Mouse (Mus musculus): ENCODE measurements around the gene Gm20532. TPM values are rescaled to one million over a fixed set of nuclear protein-coding genes. Genes with fewer than 3 reads are reported as not detected.
A peak's percentile ranks its signal among the peaks of the same experiment; 100 is the strongest.

Gene Gm20532
- polyA plus RNA-seq, 1 experiment from 2014 or later = not detected

DNA sequence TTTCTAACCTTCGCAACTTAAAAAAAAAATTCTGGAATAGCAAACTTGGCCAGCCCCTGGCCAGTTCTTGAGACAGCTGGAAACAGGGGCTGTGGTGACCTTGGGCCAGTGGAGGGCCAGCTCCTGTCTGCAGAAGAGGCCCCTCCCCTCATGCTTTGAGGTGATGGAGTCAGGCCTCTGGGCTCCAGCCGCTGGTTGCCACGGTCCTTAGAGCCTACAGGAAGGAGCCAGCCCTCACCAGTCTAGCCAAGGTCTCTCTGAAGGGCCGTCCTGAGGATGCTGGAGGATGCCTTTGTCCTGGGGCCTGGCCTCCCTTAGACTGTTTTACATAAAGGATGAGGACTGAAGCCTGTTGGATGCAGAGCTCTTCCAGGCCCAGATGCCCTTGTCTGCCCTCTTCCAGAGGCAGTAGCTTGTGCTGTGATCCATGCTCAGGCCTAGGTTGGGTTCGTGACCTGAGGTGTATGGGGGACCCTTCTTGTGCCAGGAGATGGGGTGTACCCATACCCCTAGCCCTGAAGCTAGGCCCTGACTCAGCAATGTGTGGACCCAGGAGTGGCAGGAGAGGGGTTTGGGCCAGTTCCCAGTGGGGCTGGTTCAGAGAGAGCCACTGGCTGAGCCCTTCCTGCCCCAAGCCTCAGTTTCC, 42.5 kb downstream of the Gm20532 start:
- H3K9me3 ChIP-seq (ENCODE audit: control insufficient read depth, low read length) = no peaks in the 10 kb centered on the region
- peaks cover 13% of the 10 kb centered on the region for H3K4me1 ChIP-seq (ENCODE audit: control insufficient read depth, insufficient read depth, low read length)
- ATAC-seq (ENCODE audit: low FRiP score) = peak; percentile 74
- peak; percentile 91 for DNase-seq (ENCODE audit: low spot score, missing footprints)
- peak overlapping the region; percentile 69 for H3K4me3 ChIP-seq (ENCODE audit: low read depth, low read length)
- WGBS = 18% methylated on average over 5 of the region's 5 CpGs
- H3K4me2 ChIP-seq = peak overlapping the region; percentile 96
- peak overlapping the region; percentile 59 for H3K27ac ChIP-seq (ENCODE audit: low read depth, low read length)
- no peaks in the 10 kb centered on the region for H3K27me3 ChIP-seq (ENCODE audit: control insufficient read depth, insufficient read depth, low read length)
- H3K9ac ChIP-seq (ENCODE audit: low read length) = peak overlapping the region; percentile 93
- H3K36me3 ChIP-seq (ENCODE audit: control insufficient read depth, insufficient read depth, low read length) = no peaks in the 10 kb centered on the region

DNA sequence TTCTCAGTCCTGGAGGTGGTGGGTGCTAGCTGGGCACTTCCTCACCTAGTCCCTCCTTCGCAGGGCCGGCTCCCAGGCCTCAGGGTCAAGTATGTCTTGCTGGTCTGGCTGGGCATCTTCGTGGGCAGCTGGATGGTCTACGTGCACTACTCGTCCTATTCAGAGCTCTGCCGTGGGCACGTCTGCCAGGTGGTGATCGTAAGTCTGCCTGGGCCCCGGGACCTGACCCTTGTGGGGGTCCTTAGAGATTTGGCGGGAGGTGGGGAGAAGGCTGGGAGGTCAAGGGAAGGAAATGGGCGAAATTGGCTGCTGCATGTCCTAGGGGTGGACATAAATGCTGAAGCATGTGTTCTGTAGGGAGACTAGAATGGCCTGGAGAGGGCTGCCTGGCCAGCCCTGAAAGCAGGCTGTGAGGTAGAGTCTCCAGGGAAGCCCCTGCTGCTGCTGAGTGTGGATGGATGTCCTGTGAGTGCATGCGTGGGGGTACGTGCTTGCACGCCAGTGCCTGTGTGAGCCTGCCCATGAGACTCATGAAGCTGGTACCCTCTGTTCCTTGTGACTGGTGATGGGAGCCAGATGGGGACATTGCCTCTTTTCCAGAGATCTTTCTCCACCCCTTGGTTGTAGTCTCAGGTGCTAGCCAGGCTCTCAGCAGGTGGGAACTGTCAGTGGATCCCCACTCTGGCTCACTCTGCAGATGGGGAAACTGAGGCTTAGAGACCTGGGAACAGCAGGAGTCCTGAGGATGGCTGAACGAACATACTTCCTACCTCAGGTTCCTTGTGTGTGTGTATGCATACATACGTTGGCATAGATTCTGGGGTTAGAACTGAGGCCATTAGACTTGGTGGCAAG, 46.3 kb downstream of the Gm20532 start:
- H3K27ac ChIP-seq (ENCODE audit: low read depth, low read length) = no peak overlapping the region
- ATAC-seq (ENCODE audit: low FRiP score) (no peak), DNase-seq (ENCODE audit: low spot score, missing footprints) (no peak)
- H3K27me3 ChIP-seq (ENCODE audit: control insufficient read depth, insufficient read depth, low read length) = no peaks in the 10 kb centered on the region
- H3K9ac ChIP-seq (ENCODE audit: low read length) = no peak overlapping the region
- peaks cover 23% of the 10 kb centered on the region for H3K36me3 ChIP-seq (ENCODE audit: control insufficient read depth, insufficient read depth, low read length)
- no peak overlapping the region for H3K4me3 ChIP-seq (ENCODE audit: low read depth, low read length)
- H3K4me1 ChIP-seq (ENCODE audit: control insufficient read depth, insufficient read depth, low read length) = peaks cover 14% of the 10 kb centered on the region
- H3K4me2 ChIP-seq = no peak overlapping the region
- 90% methylated on average over 16 of the region's 16 CpGs for WGBS
- no peaks in the 10 kb centered on the region for H3K9me3 ChIP-seq (ENCODE audit: control insufficient read depth, low read length)

DNA sequence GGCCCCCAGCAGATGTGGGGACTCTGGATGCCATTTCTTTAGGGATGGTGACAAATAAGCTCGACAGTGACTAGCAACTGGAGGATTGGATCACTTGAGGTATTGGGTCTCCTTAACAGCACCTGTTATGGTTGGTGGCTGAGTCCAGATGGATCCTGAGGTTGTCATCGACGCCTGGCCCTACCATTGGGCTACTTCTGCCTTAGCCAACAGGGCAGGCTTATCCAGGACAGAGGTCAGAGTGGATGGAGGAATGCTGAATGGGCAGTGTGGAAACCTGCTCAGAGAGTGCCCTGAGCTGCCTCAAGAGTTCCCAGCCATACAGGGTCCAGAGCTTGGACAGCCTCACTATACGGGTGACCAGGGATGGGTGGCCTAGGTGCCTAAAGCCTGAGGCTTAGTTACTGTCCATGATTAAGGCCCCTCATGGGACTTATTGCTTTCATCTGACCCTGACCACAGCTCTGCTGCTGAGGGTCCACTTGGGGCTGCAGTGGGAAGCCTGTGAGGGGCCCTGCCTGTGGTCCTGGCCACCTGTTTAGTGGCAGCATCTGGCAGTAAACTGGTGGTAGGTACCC, 47.6 kb downstream of the Gm20532 start:
- Histone ChIP-seq H3K4me2 (no peak overlapping the region), H3K36me3 (ENCODE audit: control insufficient read depth, insufficient read depth, low read length) (peaks cover 27% of the 10 kb centered on the region), H3K27ac (ENCODE audit: low read depth, low read length) (no peak overlapping the region), H3K4me1 (ENCODE audit: control insufficient read depth, insufficient read depth, low read length) (peaks cover 20% of the 10 kb centered on the region), H3K4me3 (ENCODE audit: low read depth, low read length) (no peak overlapping the region), H3K9ac (ENCODE audit: low read length) (no peak overlapping the region), H3K9me3 (ENCODE audit: control insufficient read depth, low read length) (no peaks in the 10 kb centered on the region), H3K27me3 (ENCODE audit: control insufficient read depth, insufficient read depth, low read length) (no peaks in the 10 kb centered on the region)
- DNase-seq (ENCODE audit: low spot score, missing footprints) (no peak), ATAC-seq (ENCODE audit: low FRiP score) (no peak)
- 70% methylated on average over 4 of the region's 4 CpGs for WGBS

DNA sequence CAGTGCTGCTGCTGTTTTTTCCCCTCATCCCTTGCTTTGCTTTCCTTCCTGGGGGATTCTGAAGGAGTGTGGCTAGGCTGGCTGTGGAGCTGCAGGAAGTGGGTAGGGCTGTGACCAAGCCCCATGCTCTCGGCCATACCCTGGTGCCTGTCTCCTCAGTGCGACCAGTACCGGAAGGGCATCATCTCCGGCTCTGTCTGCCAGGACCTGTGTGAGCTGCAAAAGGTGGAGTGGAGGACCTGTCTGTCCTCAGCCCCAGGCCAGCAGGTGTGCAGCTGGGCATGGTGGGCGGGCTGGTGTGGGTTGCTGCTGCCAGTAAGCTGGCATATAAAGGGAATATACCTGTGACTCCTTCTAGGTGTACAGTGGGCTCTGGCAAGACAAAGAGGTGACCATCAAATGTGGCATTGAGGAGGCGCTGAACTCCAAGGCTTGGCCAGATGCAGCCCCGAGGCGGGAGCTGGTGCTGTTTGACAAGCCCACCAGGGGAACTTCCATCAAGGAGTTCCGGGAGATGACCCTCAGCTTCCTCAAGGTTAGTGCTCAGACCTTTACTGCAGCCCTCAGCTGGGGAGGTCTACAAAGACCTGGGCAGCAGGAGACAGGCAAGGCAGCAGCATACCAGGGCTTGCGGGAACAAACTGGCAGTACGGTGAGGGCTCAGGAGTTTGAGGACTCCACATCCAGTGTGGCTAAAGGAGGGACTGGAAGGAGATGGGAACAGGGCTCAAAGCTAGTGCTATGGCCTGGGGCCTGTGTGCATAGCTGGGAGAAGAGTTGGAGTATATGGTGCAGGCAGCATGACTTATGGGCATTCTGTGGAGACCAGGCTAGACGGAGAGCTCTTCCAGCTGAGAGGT, 48.4 kb downstream of the Gm20532 start:
- Histone ChIP-seq H3K4me2 (no peak overlapping the region), H3K27me3 (ENCODE audit: control insufficient read depth, insufficient read depth, low read length) (no peaks in the 10 kb centered on the region), H3K9me3 (ENCODE audit: control insufficient read depth, low read length) (no peaks in the 10 kb centered on the region), H3K36me3 (ENCODE audit: control insufficient read depth, insufficient read depth, low read length) (peaks cover 27% of the 10 kb centered on the region), H3K27ac (ENCODE audit: low read depth, low read length) (peak overlapping the region; percentile 16; the same call in 1 of the 2 replicates), H3K4me1 (ENCODE audit: control insufficient read depth, insufficient read depth, low read length) (peaks cover 19% of the 10 kb centered on the region), H3K9ac (ENCODE audit: low read length) (no peak overlapping the region), H3K4me3 (ENCODE audit: low read depth, low read length) (no peak overlapping the region)
- ATAC-seq (ENCODE audit: low FRiP score) (no peak), DNase-seq (ENCODE audit: low spot score, missing footprints) (no peak)
- WGBS = 74% methylated on average over 12 of the region's 12 CpGs

DNA sequence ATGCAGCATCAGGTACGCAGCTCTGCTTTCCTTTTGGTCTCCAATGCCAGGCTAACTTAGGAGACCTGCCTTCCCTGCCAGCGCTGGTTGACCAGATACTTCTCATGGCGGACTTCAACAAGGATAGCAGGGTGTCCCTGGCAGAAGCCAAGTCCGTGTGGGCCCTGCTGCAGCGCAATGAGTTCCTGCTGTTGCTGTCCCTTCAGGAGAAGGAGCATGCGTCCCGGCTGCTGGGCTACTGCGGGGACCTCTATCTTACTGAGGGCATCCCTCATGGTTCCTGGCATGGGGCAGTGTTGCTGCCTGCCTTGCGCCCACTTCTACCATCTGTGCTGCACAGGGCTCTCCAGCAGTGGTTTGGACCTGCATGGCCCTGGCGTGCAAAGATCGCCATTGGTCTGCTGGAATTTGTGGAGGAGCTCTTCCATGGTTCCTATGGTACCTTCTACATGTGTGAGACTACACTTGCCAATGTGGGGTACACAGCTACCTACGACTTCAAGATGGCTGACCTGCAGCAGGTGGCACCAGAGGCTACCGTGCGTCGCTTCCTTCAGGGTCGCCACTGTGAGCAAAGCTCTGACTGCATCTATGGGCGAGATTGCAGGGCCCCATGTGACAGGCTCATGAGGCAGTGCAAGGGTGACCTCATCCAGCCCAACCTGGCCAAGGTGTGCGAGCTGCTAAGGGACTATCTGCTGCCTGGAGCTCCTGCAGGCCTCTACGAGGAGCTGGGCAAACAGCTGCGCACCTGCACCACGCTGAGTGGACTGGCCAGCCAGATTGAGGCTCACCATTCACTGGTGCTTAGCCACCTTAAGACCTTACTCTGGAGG, 49.3 kb downstream of the Gm20532 start:
- DNase-seq (ENCODE audit: low spot score, missing footprints) (peak; percentile 90), ATAC-seq (ENCODE audit: low FRiP score) (no peak)
- Histone ChIP-seq H3K27me3 (ENCODE audit: control insufficient read depth, insufficient read depth, low read length) (no peaks in the 10 kb centered on the region), H3K4me2 (no peak overlapping the region), H3K27ac (ENCODE audit: low read depth, low read length) (no peak overlapping the region), H3K9ac (ENCODE audit: low read length) (no peak overlapping the region), H3K9me3 (ENCODE audit: control insufficient read depth, low read length) (no peaks in the 10 kb centered on the region), H3K36me3 (ENCODE audit: control insufficient read depth, insufficient read depth, low read length) (peaks cover 27% of the 10 kb centered on the region), H3K4me1 (ENCODE audit: control insufficient read depth, insufficient read depth, low read length) (peaks cover 16% of the 10 kb centered on the region), H3K4me3 (ENCODE audit: low read depth, low read length) (no peak overlapping the region)
- 67% methylated on average over 21 of the region's 21 CpGs for WGBS

DNA sequence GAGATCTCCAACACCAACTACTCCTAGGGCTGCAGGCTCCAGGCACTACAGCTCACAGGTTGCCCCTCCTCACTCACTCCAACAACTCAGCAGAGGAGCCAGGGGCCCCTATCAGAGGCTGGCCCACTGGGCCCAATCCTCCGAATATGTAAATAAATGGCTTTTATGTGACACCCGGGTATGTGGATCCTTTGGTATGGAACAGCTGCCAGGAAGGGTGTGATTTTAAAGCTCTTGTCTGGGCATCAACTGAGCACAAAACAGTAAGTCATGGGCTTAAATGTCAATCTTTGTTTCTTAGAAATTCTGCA, 49.8 kb downstream of the Gm20532 start:
- WGBS = 57% methylated on average over 2 of the region's 2 CpGs
- no peaks in the 10 kb centered on the region for H3K27me3 ChIP-seq (ENCODE audit: control insufficient read depth, insufficient read depth, low read length)
- H3K4me3 ChIP-seq (ENCODE audit: low read depth, low read length) = no peak overlapping the region
- H3K4me2 ChIP-seq = no peak overlapping the region
- no peak for ATAC-seq (ENCODE audit: low FRiP score)
- DNase-seq (ENCODE audit: low spot score, missing footprints) = no peak
- H3K4me1 ChIP-seq (ENCODE audit: control insufficient read depth, insufficient read depth, low read length) = peaks cover 16% of the 10 kb centered on the region
- H3K9ac ChIP-seq (ENCODE audit: low read length) = no peak overlapping the region
- no peaks in the 10 kb centered on the region for H3K9me3 ChIP-seq (ENCODE audit: control insufficient read depth, low read length)
- H3K27ac ChIP-seq (ENCODE audit: low read depth, low read length) = no peak overlapping the region
- H3K36me3 ChIP-seq (ENCODE audit: control insufficient read depth, insufficient read depth, low read length) = peaks cover 27% of the 10 kb centered on the region

DNA sequence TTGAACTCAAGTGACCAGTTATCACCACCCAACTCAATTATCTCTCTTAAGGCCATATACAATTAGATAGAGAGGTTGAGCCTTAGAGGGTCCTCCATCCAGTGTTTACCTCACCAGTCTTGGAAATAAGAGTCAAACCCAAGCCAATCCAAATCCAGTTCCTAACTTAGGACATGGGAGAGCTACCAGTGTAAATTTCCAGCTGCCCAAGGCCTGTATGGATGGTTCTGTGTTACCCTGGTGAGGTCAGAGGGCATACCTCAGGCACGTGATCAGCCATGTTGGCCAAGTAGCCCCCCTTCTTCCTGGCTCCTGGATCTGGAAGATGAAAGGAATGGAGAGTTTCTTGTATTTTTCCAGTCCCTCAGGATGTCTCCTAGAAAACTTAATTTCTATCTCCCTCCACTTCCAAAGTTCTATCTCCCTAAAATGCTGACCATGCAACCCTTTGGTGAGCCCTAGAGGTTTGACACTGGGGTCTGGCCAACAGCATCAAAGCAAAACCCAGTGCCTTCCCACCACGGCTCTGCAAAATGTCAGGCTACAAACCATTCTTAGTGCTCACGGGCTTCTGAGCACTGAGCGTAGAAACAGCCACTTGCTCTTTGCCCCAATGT, 51.0 kb downstream of the Gm20532 start:
- Histone ChIP-seq H3K4me2 (no peak overlapping the region), H3K9me3 (ENCODE audit: control insufficient read depth, low read length) (no peaks in the 10 kb centered on the region), H3K27ac (ENCODE audit: low read depth, low read length) (no peak overlapping the region), H3K4me3 (ENCODE audit: low read depth, low read length) (no peak overlapping the region), H3K9ac (ENCODE audit: low read length) (no peak overlapping the region), H3K27me3 (ENCODE audit: control insufficient read depth, insufficient read depth, low read length) (no peaks in the 10 kb centered on the region), H3K36me3 (ENCODE audit: control insufficient read depth, insufficient read depth, low read length) (peaks cover 27% of the 10 kb centered on the region), H3K4me1 (ENCODE audit: control insufficient read depth, insufficient read depth, low read length) (peaks cover 16% of the 10 kb centered on the region)
- DNase-seq (ENCODE audit: low spot score, missing footprints) (no peak), ATAC-seq (ENCODE audit: low FRiP score) (no peak)
- WGBS = 85% methylated on average over 4 of the region's 4 CpGs

DNA sequence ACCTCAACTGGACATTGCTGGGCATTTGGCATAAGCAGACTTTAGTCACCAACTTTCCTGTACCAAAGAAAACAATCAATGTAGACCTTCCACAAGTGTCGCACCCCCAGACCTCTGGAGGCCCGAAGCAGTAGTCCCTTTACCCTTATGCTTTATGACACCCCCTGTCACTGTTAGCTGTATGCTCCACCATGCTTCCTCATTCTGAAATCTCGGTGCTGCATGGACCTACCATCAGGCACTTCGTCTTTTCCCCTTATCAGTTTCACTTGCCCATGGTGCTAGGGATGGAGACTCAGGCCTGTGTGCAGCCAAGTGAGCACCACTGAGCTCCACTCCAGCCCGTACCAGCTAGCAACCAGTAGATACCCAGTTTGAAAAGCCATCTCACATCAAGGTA, 51.6 kb downstream of the Gm20532 start:
- Histone ChIP-seq H3K27ac (ENCODE audit: low read depth, low read length) (no peak overlapping the region), H3K27me3 (ENCODE audit: control insufficient read depth, insufficient read depth, low read length) (no peaks in the 10 kb centered on the region), H3K9ac (ENCODE audit: low read length) (peak overlapping the region; percentile 96), H3K36me3 (ENCODE audit: control insufficient read depth, insufficient read depth, low read length) (peaks cover 27% of the 10 kb centered on the region), H3K9me3 (ENCODE audit: control insufficient read depth, low read length) (no peaks in the 10 kb centered on the region), H3K4me2 (peak overlapping the region; percentile 84; the same call in 1 of the 2 replicates), H3K4me3 (ENCODE audit: low read depth, low read length) (no peak overlapping the region; the same call in 1 of the 2 replicates), H3K4me1 (ENCODE audit: control insufficient read depth, insufficient read depth, low read length) (peaks cover 16% of the 10 kb centered on the region)
- DNase-seq (ENCODE audit: low spot score, missing footprints) (no peak), ATAC-seq (ENCODE audit: low FRiP score) (no peak)
- 89% methylated on average over 5 of the region's 5 CpGs for WGBS

All from midbrain, embryonic 11.5 days (tissue).